Mouse (Mus musculus): Measurements from ENCODE around the gene Ackr4. TPM values are rescaled to one million over a fixed set of nuclear protein-coding genes. Genes with fewer than 3 reads are reported as not detected.

The Ackr4 gene
- 2.1 and 3.4 TPM in 2 replicates for polyA plus RNA-seq (2015; fragmentation: Nextera tagmentation; extraction: Ambion mirVana)

GRCm38 (mm10) chr9:104126833-104127232, at the start of gene Ackr4:
TSS of gene Ackr4 (minus strand) at chr9:104126933.
- Histone ChIP-seq H3K4me3 (replicated peaks) (no peak within 1 kb of the TSS), H3K27me3 (replicated peaks) (no peaks in the 10 kb centered on the region), H3K9ac (no peak within 1 kb of the TSS), H3K9me3 (no peaks in the 10 kb centered on the region), H3K36me3 (no peaks in the 10 kb centered on the region), H3K4me2 (no peak within 1 kb of the TSS), H3K4me1 (peaks cover 14% of the 10 kb centered on the region), H3K27ac (no peak within 1 kb of the TSS)
- ATAC-seq (ENCODE audit: insufficient read depth, low FRiP score, low read depth), result no peak
- 83% methylated on average over 3 of the region's 3 CpGs for WGBS

GRCm38 (mm10) chr9:104172342-104172741, 45.6 kb upstream of the Ackr4 start:
- Histone ChIP-seq H3K27me3 (replicated peaks) (no peaks in the 10 kb centered on the region), H3K36me3 (peaks cover 28% of the 10 kb centered on the region), H3K4me1 (no peaks in the 10 kb centered on the region), H3K27ac (no peak overlapping the region), H3K4me3 (replicated peaks) (no peak overlapping the region), H3K9ac (no peak overlapping the region), H3K4me2 (no peak overlapping the region), H3K9me3 (no peaks in the 10 kb centered on the region)
- 89% methylated on average over 6 of the region's 6 CpGs for WGBS
- ATAC-seq (ENCODE audit: insufficient read depth, low FRiP score, low read depth), result no peak

GRCm38 (mm10) chr9:104171651-104172050, 44.9 kb upstream of the Ackr4 start:
- H3K27ac ChIP-seq, result no peak overlapping the region
- WGBS, result 81% methylated on average over 6 of the region's 6 CpGs

GRCm38 (mm10) chr9:104169986-104170385, 43.3 kb upstream of the Ackr4 start:
- WGBS, result 89% methylated on average over 10 of the region's 10 CpGs
- no peaks in the 10 kb centered on the region for H3K9me3 ChIP-seq
- H3K36me3 ChIP-seq, result peaks cover 27% of the 10 kb centered on the region
- no peak overlapping the region for H3K4me2 ChIP-seq
- H3K27ac ChIP-seq, result no peak overlapping the region
- H3K4me3 ChIP-seq (replicated peaks), result no peak overlapping the region
- no peaks in the 10 kb centered on the region for H3K4me1 ChIP-seq
- H3K9ac ChIP-seq, result no peak overlapping the region
- no peaks in the 10 kb centered on the region for H3K27me3 ChIP-seq (replicated peaks)
- ATAC-seq (ENCODE audit: insufficient read depth, low FRiP score, low read depth), result no peak

More at GRCm38 (mm10) chr9:104171651-104172050, 44.9 kb upstream of the Ackr4 start:
- Histone ChIP-seq H3K36me3 (peaks cover 29% of the 10 kb centered on the region), H3K4me3 (replicated peaks) (no peak overlapping the region), H3K9me3 (no peaks in the 10 kb centered on the region), H3K27me3 (replicated peaks) (no peaks in the 10 kb centered on the region), H3K4me2 (no peak overlapping the region), H3K9ac (no peak overlapping the region), H3K4me1 (no peaks in the 10 kb centered on the region)
- ATAC-seq (ENCODE audit: insufficient read depth, low FRiP score, low read depth), result no peak

GRCm38 (mm10) chr9:104165926-104166325, 39.2 kb upstream of the Ackr4 start:
- Histone ChIP-seq H3K9me3 (no peaks in the 10 kb centered on the region), H3K36me3 (peaks cover 36% of the 10 kb centered on the region), H3K4me3 (replicated peaks) (no peak overlapping the region), H3K4me2 (no peak overlapping the region), H3K27me3 (replicated peaks) (no peaks in the 10 kb centered on the region), H3K27ac (no peak overlapping the region), H3K4me1 (no peaks in the 10 kb centered on the region), H3K9ac (no peak overlapping the region)
- 88% methylated on average over 5 of the region's 5 CpGs for WGBS
- no peak for ATAC-seq (ENCODE audit: insufficient read depth, low FRiP score, low read depth)

GRCm38 (mm10) chr9:104164194-104164593, 37.5 kb upstream of the Ackr4 start:
- H3K36me3 ChIP-seq, result peaks cover 46% of the 10 kb centered on the region
- WGBS, result 88% methylated on average over 5 of the region's 5 CpGs
- H3K4me2 ChIP-seq, result no peak overlapping the region
- no peak overlapping the region for H3K27ac ChIP-seq
- no peak overlapping the region for H3K4me3 ChIP-seq (replicated peaks)
- no peaks in the 10 kb centered on the region for H3K27me3 ChIP-seq (replicated peaks)
- H3K4me1 ChIP-seq, result no peaks in the 10 kb centered on the region
- no peak for ATAC-seq (ENCODE audit: insufficient read depth, low FRiP score, low read depth)
- no peaks in the 10 kb centered on the region for H3K9me3 ChIP-seq
- H3K9ac ChIP-seq, result no peak overlapping the region

GRCm38 (mm10) chr9:104161117-104161516, 34.4 kb upstream of the Ackr4 start:
- Histone ChIP-seq H3K27me3 (replicated peaks) (no peaks in the 10 kb centered on the region), H3K4me1 (no peaks in the 10 kb centered on the region), H3K27ac (no peak overlapping the region), H3K4me3 (replicated peaks) (no peak overlapping the region), H3K9ac (no peak overlapping the region), H3K4me2 (no peak overlapping the region), H3K36me3 (peaks cover 57% of the 10 kb centered on the region), H3K9me3 (no peaks in the 10 kb centered on the region)
- WGBS, result 78% methylated on average over 7 of the region's 7 CpGs
- ATAC-seq (ENCODE audit: insufficient read depth, low FRiP score, low read depth), result peak; percentile 31; the same call in 1 of the 2 replicates

GRCm38 (mm10) chr9:104157291-104157690, 30.6 kb upstream of the Ackr4 start:
- ATAC-seq (ENCODE audit: insufficient read depth, low FRiP score, low read depth), result no peak
- Histone ChIP-seq H3K36me3 (peaks cover 68% of the 10 kb centered on the region), H3K4me2 (no peak overlapping the region), H3K27ac (no peak overlapping the region), H3K4me1 (no peaks in the 10 kb centered on the region), H3K4me3 (replicated peaks) (no peak overlapping the region), H3K9me3 (no peaks in the 10 kb centered on the region), H3K27me3 (replicated peaks) (no peaks in the 10 kb centered on the region), H3K9ac (no peak overlapping the region)
- WGBS, result 91% methylated on average over 7 of the region's 7 CpGs

- no peak overlapping the region for H3K27ac ChIP-seq
- no peaks in the 10 kb centered on the region for H3K4me1 ChIP-seq
- no peaks in the 10 kb centered on the region for H3K27me3 ChIP-seq (replicated peaks)
- no peak overlapping the region for H3K9ac ChIP-seq
- peaks cover 69% of the 10 kb centered on the region for H3K36me3 ChIP-seq
- no peak overlapping the region for H3K4me2 ChIP-seq
- no peak overlapping the region for H3K4me3 ChIP-seq (replicated peaks)
- H3K9me3 ChIP-seq, result no peaks in the 10 kb centered on the region
- no peak for ATAC-seq (ENCODE audit: insufficient read depth, low FRiP score, low read depth)
- 95% methylated on average over 8 of the region's 8 CpGs for WGBS
Observed at GRCm38 (mm10) chr9:104156506-104156905, 29.8 kb upstream of the Ackr4 start.

- Histone ChIP-seq H3K27me3 (replicated peaks) (no peaks in the 10 kb centered on the region), H3K4me2 (no peak overlapping the region), H3K4me1 (no peaks in the 10 kb centered on the region), H3K9ac (no peak overlapping the region), H3K9me3 (no peaks in the 10 kb centered on the region), H3K36me3 (peaks cover 72% of the 10 kb centered on the region), H3K4me3 (replicated peaks) (no peak overlapping the region), H3K27ac (no peak overlapping the region)
- WGBS, result 93% methylated on average over 14 of the region's 14 CpGs
- ATAC-seq (ENCODE audit: insufficient read depth, low FRiP score, low read depth), result no peak
Observed at GRCm38 (mm10) chr9:104155100-104155715, 28.5 kb upstream of the Ackr4 start.

GRCm38 (mm10) chr9:104152121-104152520, 25.4 kb upstream of the Ackr4 start:
- Histone ChIP-seq H3K9me3 (no peaks in the 10 kb centered on the region), H3K9ac (no peak overlapping the region), H3K36me3 (peaks cover 57% of the 10 kb centered on the region), H3K27me3 (replicated peaks) (no peaks in the 10 kb centered on the region), H3K4me1 (no peaks in the 10 kb centered on the region), H3K4me3 (replicated peaks) (no peak overlapping the region), H3K27ac (no peak overlapping the region), H3K4me2 (no peak overlapping the region)
- 91% methylated on average over 7 of the region's 7 CpGs for WGBS
- ATAC-seq (ENCODE audit: insufficient read depth, low FRiP score, low read depth), result no peak

GRCm38 (mm10) chr9:104148969-104149368, 22.2 kb upstream of the Ackr4 start:
- peaks cover 38% of the 10 kb centered on the region for H3K36me3 ChIP-seq
- no peaks in the 10 kb centered on the region for H3K27me3 ChIP-seq (replicated peaks)
- no peaks in the 10 kb centered on the region for H3K4me1 ChIP-seq
- WGBS, result 89% methylated on average over 7 of the region's 7 CpGs
- H3K27ac ChIP-seq, result no peak overlapping the region
- ATAC-seq (ENCODE audit: insufficient read depth, low FRiP score, low read depth), result no peak
- no peak overlapping the region for H3K4me2 ChIP-seq
- H3K9ac ChIP-seq, result no peak overlapping the region
- no peaks in the 10 kb centered on the region for H3K9me3 ChIP-seq
- no peak overlapping the region for H3K4me3 ChIP-seq (replicated peaks)

GRCm38 (mm10) chr9:104146683-104147082, 19.9 kb upstream of the Ackr4 start:
- H3K27me3 ChIP-seq (replicated peaks), result no peaks in the 10 kb centered on the region
- H3K4me1 ChIP-seq, result no peaks in the 10 kb centered on the region
- H3K27ac ChIP-seq, result no peak overlapping the region
- no peak for ATAC-seq (ENCODE audit: insufficient read depth, low FRiP score, low read depth)
- no peaks in the 10 kb centered on the region for H3K9me3 ChIP-seq
- no peak overlapping the region for H3K4me3 ChIP-seq (replicated peaks)
- H3K9ac ChIP-seq, result no peak overlapping the region
- H3K36me3 ChIP-seq, result peaks cover 17% of the 10 kb centered on the region
- H3K4me2 ChIP-seq, result no peak overlapping the region
- WGBS, result 76% methylated on average over 7 of the region's 7 CpGs

Data from stomach, embryonic 15.5 days (tissue).